Mouse (Mus musculus): Measurements from ENCODE around the gene Ccdc170. TPM values are rescaled to one million over a fixed set of nuclear protein-coding genes. Genes with fewer than 3 reads are reported as not detected.
"Not testable (repeated sequence)": the region's sequence is repeated elsewhere in the genome, so short reads cannot be mapped to it uniquely, and the experiment has no call there.

The Ccdc170 gene
- polyA plus RNA-seq, 1 experiment from 2014 or later, result not detected

DNA sequence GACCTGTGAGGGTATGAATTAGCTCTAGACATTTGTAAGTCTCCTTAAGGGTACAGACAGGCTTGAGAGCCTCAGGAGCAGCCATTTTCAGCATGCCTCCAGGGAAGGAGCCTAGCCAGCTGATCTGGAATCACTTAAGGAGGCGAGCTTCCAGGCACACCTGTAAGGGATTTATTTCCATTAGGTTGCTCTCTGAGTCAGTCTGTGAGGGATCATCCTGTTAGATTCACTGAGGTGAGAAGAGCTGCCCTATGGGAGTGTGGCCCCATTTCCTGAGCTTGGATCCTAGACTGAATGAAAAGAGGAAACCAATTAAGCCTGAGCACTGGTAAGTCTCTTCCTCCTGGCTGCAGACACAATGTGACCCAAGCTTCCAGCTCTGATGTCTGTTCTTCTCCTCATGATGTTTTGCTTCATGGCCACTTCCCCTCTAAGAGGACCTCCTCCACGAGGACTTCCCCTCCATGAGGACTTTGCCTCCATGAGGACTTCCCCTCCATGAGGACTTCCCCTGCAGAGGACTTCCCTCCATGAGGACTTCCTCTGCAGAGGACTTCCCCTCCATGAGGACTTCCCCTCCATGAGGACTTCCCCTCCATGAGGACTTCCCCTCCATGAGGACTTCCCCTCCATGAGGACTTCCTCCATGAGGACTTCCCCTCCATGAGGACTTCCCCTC, 118.6 kb downstream of the Ccdc170 start:
- Histone ChIP-seq H3K4me2 (ENCODE audit: low read length) (no peak overlapping the region), H3K36me3 (ENCODE audit: control insufficient read depth, insufficient read depth, low read length) (no peaks in the 10 kb centered on the region), H3K9me3 (ENCODE audit: control insufficient read depth, low read length) (no peaks in the 10 kb centered on the region), H3K9ac (ENCODE audit: low read length) (no peak overlapping the region), H3K27me3 (ENCODE audit: control insufficient read depth, insufficient read depth, low read length) (no peaks in the 10 kb centered on the region), H3K4me1 (ENCODE audit: control insufficient read depth in 2 of 2, insufficient read depth in 2 of 2, low read length in 2 of 2) (no peaks in the 10 kb centered on the region), H3K27ac (replicated peaks in 1 of 2; ENCODE audit: control insufficient read depth in 1 of 2, insufficient read depth in 1 of 2, low read depth in 2 of 2, low read length in 2 of 2) (no peak overlapping the region), H3K4me3 (ENCODE audit: control insufficient read depth in 1 of 2, insufficient read depth in 1 of 2, low read depth in 1 of 2, low read length in 2 of 2) (no peak overlapping the region)
- WGBS, result 56% methylated on average over 2 of the region's 2 CpGs
- ATAC-seq (ENCODE audit: insufficient number of reproducible peaks, insufficient read depth, low FRiP score, low read depth), result no peak

DNA sequence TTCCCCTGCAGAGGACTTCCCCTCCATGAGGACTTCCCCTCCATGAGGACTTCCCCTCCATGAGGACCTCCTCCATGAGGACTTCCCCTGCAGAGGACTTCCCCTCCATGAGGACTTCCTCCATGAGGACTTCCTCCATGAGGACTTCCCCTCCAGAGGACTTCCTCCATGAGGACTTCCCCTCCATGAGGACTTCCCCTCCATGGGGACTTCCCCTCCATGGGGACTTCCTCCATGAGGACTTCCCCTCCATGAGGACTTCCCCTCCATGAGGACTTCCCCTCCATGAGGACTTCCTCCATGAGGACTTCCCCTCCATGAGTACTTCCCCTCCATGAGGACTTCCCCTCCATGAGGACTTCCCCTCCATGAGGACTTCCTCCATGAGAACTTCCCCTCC, 119.3 kb downstream of the Ccdc170 start:
- H3K27me3 ChIP-seq (ENCODE audit: control insufficient read depth, insufficient read depth, low read length), result not testable (repeated sequence)

DNA sequence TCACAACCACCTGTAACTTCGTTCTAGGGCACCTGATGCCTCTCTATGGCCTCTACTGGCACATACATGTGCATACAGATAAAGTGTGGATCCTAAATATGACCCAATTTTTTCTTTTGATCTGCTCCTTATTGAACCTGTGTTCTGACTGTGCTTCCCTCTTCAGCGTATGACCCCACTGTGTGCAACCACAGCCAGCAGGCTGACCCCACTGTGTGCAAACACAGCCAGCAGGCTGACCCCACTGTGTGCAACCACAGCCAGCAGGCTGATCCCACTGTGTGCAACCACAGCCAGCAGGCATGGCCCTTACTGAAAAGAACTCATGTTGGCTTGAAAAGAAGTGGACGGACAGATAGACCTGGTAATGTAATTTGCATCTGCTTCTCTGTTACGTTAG, 120.2 kb downstream of the Ccdc170 start:
- no peaks in the 10 kb centered on the region for H3K27me3 ChIP-seq (ENCODE audit: control insufficient read depth, insufficient read depth, low read length)
- no peak overlapping the region for H3K4me3 ChIP-seq (ENCODE audit: control insufficient read depth in 1 of 2, insufficient read depth in 1 of 2, low read depth in 1 of 2, low read length in 2 of 2)
- WGBS, result 68% methylated on average over 4 of the region's 4 CpGs
- no peak overlapping the region for H3K4me2 ChIP-seq (ENCODE audit: low read length)
- no peak for ATAC-seq (ENCODE audit: insufficient number of reproducible peaks, insufficient read depth, low FRiP score, low read depth)
- no peaks in the 10 kb centered on the region for H3K4me1 ChIP-seq (ENCODE audit: control insufficient read depth in 2 of 2, insufficient read depth in 2 of 2, low read length in 2 of 2)
- no peak overlapping the region for H3K27ac ChIP-seq (replicated peaks in 1 of 2; ENCODE audit: control insufficient read depth in 1 of 2, insufficient read depth in 1 of 2, low read depth in 2 of 2, low read length in 2 of 2)
- no peaks in the 10 kb centered on the region for H3K36me3 ChIP-seq (ENCODE audit: control insufficient read depth, insufficient read depth, low read length)
- H3K9ac ChIP-seq (ENCODE audit: low read length), result no peak overlapping the region
- H3K9me3 ChIP-seq (ENCODE audit: control insufficient read depth, low read length), result no peaks in the 10 kb centered on the region

More for the DNA sequence above, 119.3 kb downstream of the Ccdc170 start:
- H3K36me3 ChIP-seq (ENCODE audit: control insufficient read depth, insufficient read depth, low read length); H3K9ac ChIP-seq (ENCODE audit: low read length); ATAC-seq (ENCODE audit: insufficient number of reproducible peaks, insufficient read depth, low FRiP score, low read depth); H3K4me1 ChIP-seq (ENCODE audit: control insufficient read depth in 2 of 2, insufficient read depth in 2 of 2, low read length in 2 of 2); H3K27ac ChIP-seq (replicated peaks in 1 of 2; ENCODE audit: control insufficient read depth in 1 of 2, insufficient read depth in 1 of 2, low read depth in 2 of 2, low read length in 2 of 2); H3K9me3 ChIP-seq (ENCODE audit: control insufficient read depth, low read length); H3K4me2 ChIP-seq (ENCODE audit: low read length); H3K4me3 ChIP-seq (ENCODE audit: control insufficient read depth in 1 of 2, insufficient read depth in 1 of 2, low read depth in 1 of 2, low read length in 2 of 2): not testable (repeated sequence)

GRCm38 (mm10) chr10:4604527-4605209, 122.4 kb downstream of the Ccdc170 start:
- no peak overlapping the region for H3K4me2 ChIP-seq (ENCODE audit: low read length)
- no peaks in the 10 kb centered on the region for H3K9me3 ChIP-seq (ENCODE audit: control insufficient read depth, low read length)
- H3K36me3 ChIP-seq (ENCODE audit: control insufficient read depth, insufficient read depth, low read length), result no peaks in the 10 kb centered on the region
- H3K4me3 ChIP-seq (ENCODE audit: control insufficient read depth in 1 of 2, insufficient read depth in 1 of 2, low read depth in 1 of 2, low read length in 2 of 2), result no peak overlapping the region
- H3K4me1 ChIP-seq (ENCODE audit: control insufficient read depth in 2 of 2, insufficient read depth in 2 of 2, low read length in 2 of 2), result no peaks in the 10 kb centered on the region
- no peaks in the 10 kb centered on the region for H3K27me3 ChIP-seq (ENCODE audit: control insufficient read depth, insufficient read depth, low read length)
- H3K9ac ChIP-seq (ENCODE audit: low read length), result no peak overlapping the region
- H3K27ac ChIP-seq (replicated peaks in 1 of 2; ENCODE audit: control insufficient read depth in 1 of 2, insufficient read depth in 1 of 2, low read depth in 2 of 2, low read length in 2 of 2), result no peak overlapping the region
- no peak for ATAC-seq (ENCODE audit: insufficient number of reproducible peaks, insufficient read depth, low FRiP score, low read depth)
- WGBS, result 75% methylated on average over 4 of the region's 4 CpGs

DNA sequence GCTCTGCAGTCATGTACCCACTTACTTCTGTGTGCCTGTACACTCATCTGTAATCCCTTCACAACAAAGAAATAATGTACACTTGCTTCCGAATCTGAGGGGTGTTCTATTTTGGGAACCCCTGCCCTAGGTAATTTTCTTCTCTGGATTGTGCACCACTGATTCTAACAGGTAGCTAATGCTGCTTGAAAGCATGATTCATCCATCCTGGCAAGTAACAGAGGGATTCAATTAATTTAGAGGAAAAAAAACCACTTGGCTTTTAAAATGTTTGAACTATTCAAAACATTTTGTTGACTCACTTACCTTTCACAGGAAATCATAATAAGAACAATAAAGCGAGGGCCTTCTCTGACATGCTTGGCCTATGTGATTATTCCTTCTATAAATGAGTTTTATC, 127.9 kb downstream of the Ccdc170 start:
- H3K9me3 ChIP-seq (ENCODE audit: control insufficient read depth, low read length), result no peaks in the 10 kb centered on the region
- no peak overlapping the region for H3K4me3 ChIP-seq (ENCODE audit: control insufficient read depth in 1 of 2, insufficient read depth in 1 of 2, low read depth in 1 of 2, low read length in 2 of 2)
- no peak overlapping the region for H3K4me2 ChIP-seq (ENCODE audit: low read length)
- no peaks in the 10 kb centered on the region for H3K36me3 ChIP-seq (ENCODE audit: control insufficient read depth, insufficient read depth, low read length)
- no peak overlapping the region for H3K9ac ChIP-seq (ENCODE audit: low read length)
- no peaks in the 10 kb centered on the region for H3K27me3 ChIP-seq (ENCODE audit: control insufficient read depth, insufficient read depth, low read length)
- WGBS, result 62% methylated on average over 2 of the region's 2 CpGs
- H3K27ac ChIP-seq (replicated peaks in 1 of 2; ENCODE audit: control insufficient read depth in 1 of 2, insufficient read depth in 1 of 2, low read depth in 2 of 2, low read length in 2 of 2), result no peak overlapping the region
- no peak for ATAC-seq (ENCODE audit: insufficient number of reproducible peaks, insufficient read depth, low FRiP score, low read depth)
- peaks cover 0 to 5% of the 10 kb centered on the region in 2 experiments; a peak in 1 of 4 replicates for H3K4me1 ChIP-seq (ENCODE audit: control insufficient read depth in 2 of 2, insufficient read depth in 2 of 2, low read length in 2 of 2)

DNA sequence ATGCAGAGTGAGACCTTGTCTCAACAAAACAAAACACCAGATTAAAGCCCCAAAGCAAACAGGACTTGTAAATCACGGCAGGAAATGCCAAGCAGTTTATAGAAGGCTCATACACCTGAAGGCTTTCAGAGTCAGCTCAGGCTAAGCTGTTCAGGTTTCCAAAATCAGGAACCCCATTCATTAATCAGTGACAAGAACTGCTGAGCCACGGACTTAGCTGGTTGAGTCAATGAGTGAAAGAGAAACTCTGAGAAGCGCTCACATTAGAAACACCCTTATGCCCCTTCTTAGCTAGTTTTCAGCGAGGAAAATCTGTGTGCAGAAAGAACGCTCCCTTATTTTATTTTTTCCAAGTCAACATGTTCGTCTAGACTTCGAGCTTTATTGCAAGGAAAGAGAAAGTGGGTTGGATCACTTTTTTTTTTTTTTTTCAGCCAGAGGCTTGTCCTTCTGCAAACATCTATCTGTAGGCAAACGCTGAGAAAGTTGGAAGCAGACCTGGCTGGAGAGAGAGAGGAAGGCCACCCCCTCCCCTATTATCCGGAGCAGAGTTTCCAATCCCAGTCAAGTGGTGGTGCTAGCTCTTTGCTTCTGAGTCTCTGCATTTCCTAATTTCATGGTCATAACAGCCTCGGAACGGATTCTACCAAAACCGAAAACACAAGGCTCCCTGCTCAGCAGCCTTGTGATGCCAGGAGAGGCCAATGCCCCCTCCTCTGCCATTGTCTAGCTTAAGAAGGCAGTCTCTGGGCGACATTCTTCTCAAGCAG, 129.3 kb downstream of the Ccdc170 start, which contains the start of gene Esr1:
Esr1 (plus strand) TSS at position 208 of the 770 bp plus-strand sequence.
- no peaks in the 10 kb centered on the region for H3K27me3 ChIP-seq (ENCODE audit: control insufficient read depth, insufficient read depth, low read length)
- 46% methylated on average over 13 of the region's 13 CpGs for WGBS
- H3K36me3 ChIP-seq (ENCODE audit: control insufficient read depth, insufficient read depth, low read length), result no peaks in the 10 kb centered on the region
- peak within 1 kb of the TSS; percentile 34 to 39 for H3K4me3 ChIP-seq (ENCODE audit: control insufficient read depth in 1 of 2, insufficient read depth in 1 of 2, low read depth in 1 of 2, low read length in 2 of 2)
- ATAC-seq (ENCODE audit: insufficient number of reproducible peaks, insufficient read depth, low FRiP score, low read depth), result no peak
- peak within 1 kb of the TSS; percentile 60 for H3K4me2 ChIP-seq (ENCODE audit: low read length)
- H3K9me3 ChIP-seq (ENCODE audit: control insufficient read depth, low read length), result no peaks in the 10 kb centered on the region
- H3K27ac ChIP-seq (replicated peaks in 1 of 2; ENCODE audit: control insufficient read depth in 1 of 2, insufficient read depth in 1 of 2, low read depth in 2 of 2, low read length in 2 of 2), result no peak within 1 kb of the TSS
- peaks cover 0 to 5% of the 10 kb centered on the region in 2 experiments; a peak in 1 of 4 replicates for H3K4me1 ChIP-seq (ENCODE audit: control insufficient read depth in 2 of 2, insufficient read depth in 2 of 2, low read length in 2 of 2)
- peak within 1 kb of the TSS; percentile 34 for H3K9ac ChIP-seq (ENCODE audit: low read length)

All from heart, embryonic 14.5 days (tissue).